Mouse (Mus musculus) adrenal gland, postnatal 0 days (tissue): ENCODE measurements around the gene Tnfsf18. TPM values are rescaled to one million over a fixed set of nuclear protein-coding genes. Genes with fewer than 3 reads are reported as not detected.

Source experiments
- polyA plus RNA-seq: library from polyadenylated mRNA; unstranded; fragments of >200 nt; fragmentation: Nextera tagmentation; extraction: Ambion mirVana; gene quantifications from 2 replicates; pipeline ENCODE4 v1.2.1, GENCODE M21; 2015

Gene Tnfsf18
- polyA plus RNA-seq = 0.06 TPM in 1 of 2 replicates, not detected in the other

GRCm38 (mm10) chr1:161494343-161494742, at the start of gene Tnfsf18:
Gene Tnfsf18 (plus strand): TSS chr1:161494655.

Other genes with a start within 250 kb of the Tnfsf18 start
- gene Prdx6, start 243.4 kb upstream of the Tnfsf18 start, polyA plus RNA-seq = 326 and 725 TPM in 2 replicates
- 0.10 TPM in 1 of 2 replicates, not detected in the other for gene Tnfsf4, start 99.2 kb upstream of the Tnfsf18 start, polyA plus RNA-seq